Mouse (Mus musculus) E14TG2a.4 (cell line): Measurements from ENCODE around the gene Lrrc20.

Experiments
- H3K27me3 ChIP-seq: 2 replicates; pipeline ENCODE4 v1.6.1; 2014; ENCODE audit warnings: low read length, control low read depth; ENCODE audit not compliant: insufficient read depth
- H3K36me3 ChIP-seq: 2 replicates; pipeline ENCODE4 v1.6.1; 2014; ENCODE audit warnings: low read length, control low read depth; ENCODE audit not compliant: insufficient read depth
- H3K4me1 ChIP-seq: replicated peaks from 2 replicates; pipeline ENCODE4 v1.6.1; 2014; ENCODE audit warnings: low read depth, low read length, control low read depth
- H3K4me3 ChIP-seq: replicated peaks from 2 replicates; pipeline ENCODE4 v1.5.1; 2014; ENCODE audit warnings: mild to moderate bottlenecking, low read length
- H3K9me3 ChIP-seq: 2 replicates; pipeline ENCODE4 v1.6.1; 2014; ENCODE audit warnings: low read length, control low read depth
- CTCF ChIP-seq: conservative IDR thresholded peaks from 2 replicates; pipeline ENCODE4 v1.5.1; 2014; ENCODE audit warnings: low read length
- NANOG ChIP-seq: IDR thresholded peaks from 2 replicates; pipeline ENCODE4 v1.6.1; 2014; ENCODE audit warnings: borderline replicate concordance, low read length, mixed read lengths
- POU5F1 ChIP-seq: IDR thresholded peaks from 2 replicates; pipeline ENCODE4 v1.6.1; 2014; ENCODE audit warnings: low read length, borderline replicate concordance

The Lrrc20 gene

DNA sequence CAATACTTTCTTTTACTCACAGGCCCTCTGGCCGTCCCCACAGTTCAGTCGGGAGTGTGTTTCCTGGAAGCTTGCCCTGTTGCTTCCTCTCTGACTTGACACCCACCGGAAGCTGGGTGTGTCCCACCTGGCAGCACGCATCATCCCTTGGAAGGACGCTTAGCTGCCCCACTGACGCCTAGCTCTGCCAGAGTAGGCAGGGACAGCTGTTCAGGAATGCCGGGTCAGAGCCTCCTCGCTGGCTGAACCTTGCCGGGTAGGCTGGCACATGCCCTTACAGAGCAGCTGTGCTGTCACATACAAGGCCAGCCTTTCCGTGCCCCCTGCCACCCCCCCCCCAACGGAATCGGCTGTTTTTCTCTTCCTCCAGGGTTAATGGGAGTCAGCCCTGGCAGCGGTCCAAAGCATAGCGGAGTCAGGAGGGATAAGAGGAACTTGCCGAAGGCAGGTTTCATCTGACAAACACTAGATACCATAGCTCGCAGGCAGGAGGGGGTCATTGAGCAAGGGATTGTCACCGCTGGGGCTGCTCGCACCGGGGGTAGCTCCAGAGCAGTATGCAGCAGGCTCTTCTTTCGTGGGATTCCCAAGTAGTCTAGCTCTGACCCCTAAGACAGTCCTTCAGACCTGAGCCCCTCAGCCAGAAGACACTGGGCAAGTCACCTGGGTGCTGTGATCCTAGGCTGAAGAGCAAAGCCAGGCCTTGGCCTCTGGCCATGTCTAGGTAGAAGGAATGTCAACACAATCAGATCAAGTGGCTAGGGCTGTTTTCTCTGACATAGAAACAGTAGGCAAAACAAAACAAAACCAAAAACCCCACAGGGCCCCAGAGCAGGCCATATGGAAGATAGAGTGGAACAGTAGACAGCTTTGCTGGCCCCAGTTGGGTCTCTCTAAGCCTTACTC lies 60.8 kb downstream of the Lrrc20 start:
- Histone ChIP-seq H3K36me3 (no peaks in the 10 kb centered on the region), H3K9me3 (no peaks in the 10 kb centered on the region), H3K4me1 (peaks cover 34% of the 10 kb centered on the region), H3K4me3 (no peak overlapping the region), H3K27me3 (no peaks in the 10 kb centered on the region)
- TF ChIP-seq POU5F1 (no peak), NANOG (no peak), CTCF (no peak)

DNA sequence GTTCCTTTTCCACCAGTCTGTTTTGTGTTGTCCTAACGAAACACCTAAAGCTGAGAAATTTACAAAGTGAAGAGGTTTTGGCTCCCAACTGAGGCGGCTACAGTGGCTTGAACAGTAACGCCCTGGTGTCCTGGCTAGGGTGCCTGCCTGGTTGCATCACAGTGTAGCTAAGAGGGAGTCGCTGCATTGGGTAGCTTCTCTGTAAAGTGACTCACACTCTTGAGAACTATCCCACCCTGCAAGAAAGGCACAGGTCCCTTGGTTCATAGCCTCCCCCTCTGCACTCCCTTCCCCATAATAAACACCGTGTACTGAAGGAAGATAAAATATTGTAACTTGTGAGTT lies 61.4 kb downstream of the Lrrc20 start:
- no peak overlapping the region for H3K4me3 ChIP-seq
- TF ChIP-seq POU5F1: no peak
- H3K36me3 ChIP-seq: no peaks in the 10 kb centered on the region
- H3K4me1 ChIP-seq: peaks cover 34% of the 10 kb centered on the region
- no peaks in the 10 kb centered on the region for H3K9me3 ChIP-seq
- no peaks in the 10 kb centered on the region for H3K27me3 ChIP-seq

DNA sequence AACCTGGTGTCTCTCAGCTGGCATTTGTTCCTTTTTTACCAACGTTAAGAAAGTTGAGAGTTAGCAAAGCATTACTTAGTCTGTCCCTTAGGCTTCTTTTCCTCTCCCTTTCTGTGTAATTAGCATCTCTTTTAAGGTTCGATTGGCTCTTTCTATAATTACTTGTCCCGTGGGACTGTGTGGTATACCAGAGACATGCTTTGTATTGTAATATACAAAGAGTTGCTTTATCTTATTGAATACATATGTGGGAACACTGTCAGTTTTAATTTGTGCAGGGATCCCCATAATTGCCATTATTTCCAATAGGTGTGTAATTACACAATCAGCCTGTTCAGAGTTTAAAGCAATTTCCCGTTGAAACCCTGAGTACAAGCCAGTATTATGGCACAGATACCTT lies 62.8 kb downstream of the Lrrc20 start:
- Histone ChIP-seq H3K4me1 (peaks cover 32% of the 10 kb centered on the region), H3K4me3 (no peak overlapping the region), H3K9me3 (no peaks in the 10 kb centered on the region), H3K27me3 (no peaks in the 10 kb centered on the region), H3K36me3 (no peaks in the 10 kb centered on the region)
- TF ChIP-seq NANOG: no peak
- TF ChIP-seq CTCF: no peak
- TF ChIP-seq POU5F1: no peak

DNA sequence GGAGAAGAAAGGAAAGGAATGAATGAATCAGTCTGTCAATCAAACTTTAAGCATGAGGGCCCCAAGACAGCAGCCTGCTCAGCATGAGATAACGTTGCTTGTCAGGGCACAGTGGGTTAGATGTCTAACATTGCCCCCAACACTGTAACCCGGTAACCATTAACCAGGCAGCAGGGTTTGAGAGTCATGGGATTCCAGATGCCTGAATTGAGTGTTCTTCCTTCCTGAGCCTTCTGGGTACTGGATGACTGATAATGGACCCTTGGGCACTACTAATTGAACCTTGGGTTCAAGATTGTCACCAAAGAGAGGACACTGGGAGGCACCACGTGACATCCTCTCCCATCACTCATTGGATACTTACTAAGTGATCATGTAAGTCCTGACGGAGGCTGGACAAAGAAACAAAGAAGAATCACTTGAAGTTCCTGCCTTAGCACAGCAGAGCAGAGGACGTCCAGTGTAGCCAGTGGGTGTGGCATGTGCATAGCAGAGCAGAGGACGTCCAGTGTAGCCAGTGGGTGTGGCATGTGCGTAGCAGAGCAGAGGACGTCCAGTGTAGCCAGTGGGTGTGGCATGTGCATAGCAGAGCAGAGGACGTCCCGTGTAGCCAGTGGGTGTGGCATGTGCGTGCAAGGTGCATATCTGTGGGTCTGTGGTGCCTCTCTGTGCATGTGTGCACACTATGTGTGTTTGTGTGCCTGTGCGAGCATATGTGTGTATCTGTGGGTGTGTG lies 68.7 kb downstream of the Lrrc20 start:
- Histone ChIP-seq H3K36me3 (no peaks in the 10 kb centered on the region), H3K27me3 (no peaks in the 10 kb centered on the region), H3K4me1 (peaks cover 8% of the 10 kb centered on the region), H3K9me3 (no peaks in the 10 kb centered on the region), H3K4me3 (no peak overlapping the region)
- no peak for TF ChIP-seq POU5F1
- TF ChIP-seq CTCF: no peak
- TF ChIP-seq NANOG: no peak

DNA sequence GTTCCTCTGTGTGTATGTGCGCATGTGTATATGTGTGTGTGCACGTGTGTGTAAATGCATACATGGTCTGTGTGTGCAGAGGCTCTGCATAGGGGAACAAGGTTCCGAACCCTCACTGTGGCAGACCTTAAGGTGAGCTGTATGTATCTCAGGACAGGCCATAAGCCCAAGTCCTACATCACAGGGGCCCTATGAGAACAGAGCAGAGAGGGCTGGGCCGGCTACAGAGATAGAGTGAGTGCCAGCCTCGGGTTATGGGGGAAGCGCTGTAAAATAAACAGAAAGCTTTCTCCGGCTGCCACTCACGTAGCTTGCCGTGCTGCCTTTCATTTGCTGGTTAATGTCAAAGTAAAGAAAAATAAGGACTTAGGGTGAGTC lies 69.3 kb downstream of the Lrrc20 start:
- TF ChIP-seq NANOG (no peak), POU5F1 (no peak), CTCF (no peak)
- Histone ChIP-seq H3K27me3 (no peaks in the 10 kb centered on the region), H3K36me3 (no peaks in the 10 kb centered on the region), H3K9me3 (no peaks in the 10 kb centered on the region), H3K4me3 (no peak overlapping the region), H3K4me1 (peaks cover 8% of the 10 kb centered on the region)

DNA sequence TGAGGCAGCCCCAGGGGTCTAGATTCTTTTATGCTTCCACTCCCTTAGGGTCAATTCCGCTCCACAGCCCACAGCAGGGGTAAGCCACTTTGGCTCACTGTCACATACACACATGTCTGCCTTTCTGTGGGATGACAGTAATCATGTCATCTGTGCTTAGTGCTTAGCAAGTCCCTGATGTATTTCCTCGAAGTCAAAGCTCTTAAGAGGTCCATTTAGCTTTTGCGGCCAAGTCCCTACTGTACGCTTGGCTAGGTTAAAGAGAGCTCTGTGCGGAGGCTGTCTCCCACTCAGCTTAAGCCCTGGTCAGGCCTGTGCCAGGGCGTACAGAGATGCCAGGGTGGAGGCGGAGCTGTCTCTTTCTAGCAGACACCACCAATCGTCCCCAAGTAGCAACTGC lies 74.5 kb downstream of the Lrrc20 start:
- no peaks in the 10 kb centered on the region for H3K36me3 ChIP-seq
- H3K9me3 ChIP-seq: no peaks in the 10 kb centered on the region
- no peak overlapping the region for H3K4me3 ChIP-seq
- TF ChIP-seq CTCF (no peak), POU5F1 (no peak), NANOG (no peak)
- no peaks in the 10 kb centered on the region for H3K27me3 ChIP-seq
- H3K4me1 ChIP-seq: no peaks in the 10 kb centered on the region

DNA sequence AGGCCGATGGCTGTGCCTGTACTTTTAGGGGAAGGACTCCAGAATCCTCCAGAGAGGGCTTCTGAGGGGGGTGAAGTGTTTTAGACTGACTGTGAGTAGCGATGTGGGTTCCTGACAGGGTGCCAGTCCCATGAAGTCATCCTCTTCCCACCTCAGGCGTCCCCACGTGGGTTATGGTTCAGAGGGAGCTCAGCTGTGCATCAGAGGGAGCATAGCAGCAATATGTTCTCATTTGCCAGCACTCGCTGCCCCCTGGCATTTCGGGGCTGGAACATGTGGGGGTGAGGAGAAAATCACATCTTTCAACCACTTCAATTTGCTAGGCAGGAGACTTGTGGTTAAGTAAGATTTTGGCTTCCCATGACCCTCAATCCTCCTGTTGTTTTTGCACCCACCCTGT lies 79.6 kb downstream of the Lrrc20 start:
- H3K4me3 ChIP-seq: no peak overlapping the region
- H3K9me3 ChIP-seq: peaks cover under 1% of the 10 kb centered on the region
- H3K27me3 ChIP-seq: no peaks in the 10 kb centered on the region
- H3K36me3 ChIP-seq: no peaks in the 10 kb centered on the region
- H3K4me1 ChIP-seq: no peaks in the 10 kb centered on the region
- no peak for TF ChIP-seq NANOG
- TF ChIP-seq CTCF: no peak
- no peak for TF ChIP-seq POU5F1

DNA sequence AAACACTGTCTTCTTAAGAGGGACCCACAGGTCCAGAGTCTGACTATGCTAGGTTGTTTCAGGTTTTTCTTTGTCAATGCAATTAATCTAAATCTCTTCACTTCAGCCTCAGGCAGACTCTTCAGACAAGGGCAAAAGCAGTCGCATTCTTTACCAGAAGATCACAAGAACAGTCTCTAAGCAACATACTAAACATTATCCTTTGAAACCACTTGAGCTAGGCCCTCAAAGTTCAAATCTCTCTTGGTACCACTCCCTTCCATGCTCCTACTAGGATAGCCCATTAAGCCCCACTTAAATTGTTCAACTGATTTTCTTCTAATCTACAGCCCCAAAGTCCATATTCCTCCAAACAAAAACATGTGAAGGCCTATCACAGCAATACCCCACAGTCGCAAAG lies 83.0 kb downstream of the Lrrc20 start:
- no peak overlapping the region for H3K4me3 ChIP-seq
- H3K27me3 ChIP-seq: no peaks in the 10 kb centered on the region
- no peaks in the 10 kb centered on the region for H3K36me3 ChIP-seq
- TF ChIP-seq POU5F1 (no peak), NANOG (no peak), CTCF (no peak)
- H3K9me3 ChIP-seq: peaks cover 6% of the 10 kb centered on the region
- H3K4me1 ChIP-seq: no peaks in the 10 kb centered on the region

DNA sequence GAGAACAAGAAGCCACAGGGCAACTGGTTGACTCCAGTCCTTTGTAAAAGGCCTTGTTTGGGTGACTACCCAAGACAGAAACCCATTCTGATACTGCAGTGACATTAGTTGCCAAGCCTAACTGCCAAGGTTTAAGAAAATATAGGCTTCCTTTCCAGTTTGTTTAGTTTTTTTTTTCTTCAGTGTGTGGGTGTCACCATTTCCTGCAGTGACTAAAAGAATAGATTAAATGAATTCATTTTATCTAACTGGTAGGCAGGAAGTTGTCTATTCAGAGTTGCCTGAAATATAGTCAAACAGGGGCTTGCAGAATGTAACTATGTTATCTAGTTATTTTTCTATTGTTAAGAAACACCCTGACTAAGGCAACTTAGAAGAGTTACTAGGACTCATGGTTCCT lies 83.9 kb downstream of the Lrrc20 start:
- Histone ChIP-seq H3K36me3 (no peaks in the 10 kb centered on the region), H3K4me3 (no peak overlapping the region), H3K27me3 (no peaks in the 10 kb centered on the region), H3K9me3 (peaks cover 6% of the 10 kb centered on the region), H3K4me1 (no peaks in the 10 kb centered on the region)
- TF ChIP-seq POU5F1 (no peak), NANOG (no peak), CTCF (no peak)
